Mouse (Mus musculus): ENCODE measurements around the gene Prg2.

DNA sequence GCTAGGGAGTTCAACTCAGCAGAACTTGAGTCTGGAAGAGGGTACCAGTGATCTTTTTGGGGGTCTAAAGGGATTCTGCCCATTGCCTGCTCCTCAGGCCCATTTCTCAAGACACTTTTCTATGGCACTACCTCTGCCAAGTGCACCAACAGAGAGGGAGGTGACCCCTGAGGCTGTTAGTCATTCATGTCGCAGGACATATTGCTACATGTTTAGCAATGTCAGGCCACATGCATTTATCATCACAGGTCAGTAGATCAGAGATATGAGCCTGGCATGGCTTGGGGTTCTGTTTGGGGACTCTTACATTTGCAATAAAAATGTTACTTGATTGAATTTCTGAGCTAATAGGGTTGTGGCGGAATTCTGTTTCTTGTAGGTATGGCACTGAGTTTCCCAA is 4.7 kb upstream of the Prg2 start:
- TF ChIP-seq USF1 (IDR thresholded peaks at IDR 0.05; ENCODE audit: low read depth) (no peak), CTCF (IDR thresholded peaks at IDR 0.05; ENCODE audit: control insufficient read depth, insufficient read depth, insufficient read length) (no peak)

All from C2C12 (cell line).